Mouse (Mus musculus) CH12.LX (cell line): ENCODE results near the gene B3gnt2. TPM values are rescaled to one million over a fixed set of nuclear protein-coding genes. Genes with fewer than 3 reads are reported as not detected.

Experiments
- DNase-seq: peaks from one replicate; pipeline ENCODE4 v3.0.0-alpha.2; 2013; ENCODE audit errors: extremely low read depth
- H3K27ac ChIP-seq: 2 replicates; pipeline ENCODE4 v1.5.1; 2012; ENCODE audit warnings: low read depth, mild to moderate bottlenecking, control low read depth, moderate library complexity; ENCODE audit not compliant: insufficient read depth
- H3K27me3 ChIP-seq: replicated peaks from 2 replicates; pipeline ENCODE3; 2012; ENCODE audit warnings: inconsistent platforms
- H3K36me3 ChIP-seq, 2 experiments: replicated peaks in 1 of 2; 2 replicates each; pipeline versions ENCODE3 to v1.6.1; 2012; ENCODE audit warnings: inconsistent platforms in 1 of 2, low read length in 1 of 2, mild to moderate bottlenecking in 1 of 2, mixed read lengths in 1 of 2, moderate library complexity in 1 of 2; ENCODE audit not compliant: control insufficient read depth in 1 of 2, insufficient read depth in 1 of 2
- H3K4me1 ChIP-seq, 2 experiments: 2 replicates each; pipeline ENCODE4 v1.6.1; 2012; ENCODE audit warnings: inconsistent platforms in 1 of 2, moderate library complexity in 1 of 2; ENCODE audit not compliant: insufficient read depth in 2 of 2, control insufficient read depth in 1 of 2
- H3K4me2 ChIP-seq: 2 replicates; pipeline ENCODE4 v1.6.1; 2012; ENCODE audit warnings: low read depth, mild to moderate bottlenecking, control low read depth; ENCODE audit not compliant: poor library complexity, insufficient read depth, severe bottlenecking
- H3K4me3 ChIP-seq, 3 experiments: fragments of 150-350 bp in 1 of 3; sonication (generic) in 1 of 3; replicated peaks in 1 of 3; 2 replicates each; pipeline versions ENCODE3 to v1.5.1; 2011 to 2012; ENCODE audit warnings: low read depth in 2 of 3, low read length in 2 of 3, mild to moderate bottlenecking in 2 of 3, moderate library complexity in 2 of 3, control low read depth in 1 of 3, improper control_type of control experiment in 1 of 3, inconsistent platforms in 1 of 3, mixed read lengths in 1 of 3; ENCODE audit not compliant: poor library complexity in 1 of 3
- H3K79me2 ChIP-seq: replicated peaks from 2 replicates; pipeline ENCODE4 v1.6.1; 2012; ENCODE audit warnings: mild to moderate bottlenecking, moderate library complexity; ENCODE audit not compliant: control insufficient read depth, poor library complexity, insufficient read depth, severe bottlenecking; ENCODE audit errors: extremely low read depth
- H3K9ac ChIP-seq: 2 replicates; pipeline ENCODE4 v1.6.1; 2012; ENCODE audit warnings: low read depth, mild to moderate bottlenecking, control low read depth, moderate library complexity; ENCODE audit not compliant: insufficient read depth
- H3K9me3 ChIP-seq: replicated peaks from 2 replicates; pipeline ENCODE3; 2012; ENCODE audit warnings: low read length, inconsistent platforms, mixed read lengths
- CHD1 ChIP-seq: IDR thresholded peaks from 2 replicates; pipeline ENCODE4 v1.6.1; 2012; ENCODE audit warnings: low read depth, low read length, improper control_type of control experiment, inconsistent platforms
- CHD2 ChIP-seq: IDR thresholded peaks from 2 replicates; pipeline ENCODE4 v1.6.1; 2011; ENCODE audit warnings: low read length, improper control_type of control experiment
- CTCF ChIP-seq, 2 experiments: IDR thresholded peaks in 1 of 2; conservative IDR thresholded peaks in 1 of 2; 2 replicates each; pipeline ENCODE4 v1.5.1; 2011 to 2012; ENCODE audit warnings: low read depth in 2 of 2, low read length in 2 of 2, improper control_type of control experiment in 1 of 2, inconsistent platforms in 1 of 2, mild to moderate bottlenecking in 1 of 2, moderate library complexity in 1 of 2
- E2F4 ChIP-seq: IDR thresholded peaks from 2 replicates; pipeline ENCODE4 v1.6.1; 2011; ENCODE audit warnings: low read depth, low read length, improper control_type of control experiment; ENCODE audit not compliant: insufficient replicate concordance
- ELF1 ChIP-seq: IDR thresholded peaks from 2 replicates; pipeline ENCODE4 v1.6.1; 2014; ENCODE audit warnings: low read depth, mild to moderate bottlenecking, inconsistent platforms, low read length, improper control_type of control experiment
- EP300 ChIP-seq: IDR thresholded peaks from 2 replicates; pipeline ENCODE4 v1.6.1; 2011; ENCODE audit warnings: low read length, improper control_type of control experiment
- ETS1 ChIP-seq: conservative IDR thresholded peaks from 2 replicates; pipeline ENCODE4 v1.6.1; 2012; ENCODE audit warnings: low read depth, mild to moderate bottlenecking, inconsistent platforms, low read length, improper control_type of control experiment, moderate library complexity
- HCFC1 ChIP-seq: IDR thresholded peaks from 2 replicates; pipeline ENCODE4 v1.6.1; 2012; ENCODE audit warnings: low read depth, mild to moderate bottlenecking, inconsistent platforms, low read length, improper control_type of control experiment
- IRF4 ChIP-seq: IDR thresholded peaks from 2 replicates; pipeline ENCODE4 v1.6.1; 2014; ENCODE audit warnings: low read depth, mild to moderate bottlenecking, inconsistent platforms, low read length, improper control_type of control experiment
- KAT2A ChIP-seq: IDR thresholded peaks from 2 replicates; pipeline ENCODE4 v1.6.1; 2012; ENCODE audit warnings: low read length, improper control_type of control experiment, inconsistent platforms; ENCODE audit not compliant: insufficient replicate concordance
- MAZ ChIP-seq: IDR thresholded peaks from 2 replicates; pipeline ENCODE4 v1.6.1; 2012; ENCODE audit warnings: low read depth, mild to moderate bottlenecking, inconsistent platforms, low read length, improper control_type of control experiment, moderate library complexity
- MEF2A ChIP-seq: IDR thresholded peaks from 2 replicates; pipeline ENCODE4 v1.6.1; 2014; ENCODE audit warnings: low read depth, mild to moderate bottlenecking, inconsistent platforms, low read length, improper control_type of control experiment, borderline replicate concordance
- MXI1 ChIP-seq: IDR thresholded peaks from 2 replicates; pipeline ENCODE4 v1.6.1; 2011; ENCODE audit warnings: mild to moderate bottlenecking, low read depth, low read length, improper control_type of control experiment
- NELFE ChIP-seq: IDR thresholded peaks from 2 replicates; pipeline ENCODE4 v1.6.1; 2011; ENCODE audit warnings: low read depth, low read length, improper control_type of control experiment
- POLR2AphosphoS2 ChIP-seq: IDR thresholded peaks from 2 replicates; pipeline ENCODE4 v1.6.1; 2011; ENCODE audit warnings: low read depth, low read length, improper control_type of control experiment
- RAD21 ChIP-seq: IDR thresholded peaks from 2 replicates; pipeline ENCODE4 v1.6.1; 2011; ENCODE audit warnings: low read depth, mild to moderate bottlenecking, low read length, improper control_type of control experiment, moderate library complexity
- RCOR1 ChIP-seq: conservative IDR thresholded peaks from 2 replicates; pipeline ENCODE4 v1.6.1; 2012; ENCODE audit warnings: low read depth, mild to moderate bottlenecking, inconsistent platforms, low read length, improper control_type of control experiment
- SMC3 ChIP-seq: IDR thresholded peaks from 2 replicates; pipeline ENCODE4 v1.6.1; 2011; ENCODE audit warnings: low read depth, low read length, improper control_type of control experiment
- TCF12 ChIP-seq: IDR thresholded peaks from 2 replicates; pipeline ENCODE4 v1.6.1; 2014; ENCODE audit warnings: low read depth, mild to moderate bottlenecking, inconsistent platforms, low read length, improper control_type of control experiment
- UBTF ChIP-seq: IDR thresholded peaks from 2 replicates; pipeline ENCODE4 v1.6.1; 2012; ENCODE audit warnings: low read depth, mild to moderate bottlenecking, inconsistent platforms, low read length, improper control_type of control experiment, moderate library complexity
- ZC3H11A ChIP-seq: IDR thresholded peaks from 2 replicates; pipeline ENCODE4 v1.6.1; 2012; ENCODE audit warnings: low read depth, mild to moderate bottlenecking, inconsistent platforms, low read length, improper control_type of control experiment
- ZNF384 ChIP-seq: IDR thresholded peaks from 2 replicates; pipeline ENCODE4 v1.6.1; 2012; ENCODE audit warnings: low read depth, low read length, improper control_type of control experiment, inconsistent platforms
- dilution Hi-C: fragments of 300-500 bp; cut with MboI; formaldehyde crosslinking; loops from 2 replicates; pipeline ENCODE4 v1.14.3; 2020; ENCODE audit warnings: low sequenced_read_pairs; ENCODE audit not compliant: extremely low pct_unique_long_range_greater_than_20kb, extremely low pct_ligation_motif_present
- in situ Hi-C: fragments of 300-500 bp; cut with MboI; formaldehyde crosslinking; loops from 3 replicates; pipeline ENCODE4 v1.14.3; 2019; ENCODE audit warnings: low sequenced_read_pairs, low pct_ligation_motif_present, low pct_unique_long_range_greater_than_20kb, mixed read lengths
- polyA plus RNA-seq: library from polyadenylated mRNA; unstranded; fragments of >175 nt; gene quantifications from 2 replicates; pipeline ENCODE4 v1.2.1, GENCODE M21; 2012; ENCODE audit warnings: low read depth; ENCODE audit not compliant: insufficient read length
- total RNA-seq, 2 experiments: library from RNA; depleted of rRNA; stranded (reverse); fragments of 300-350 nt in 1 of 2; fragments of >200 nt in 1 of 2; gene quantifications; 2 replicates each; pipeline ENCODE4 v1.2.3; 2012 to 2014

The B3gnt2 gene
- total and polyA plus RNA-seq, 3 experiments = 74.6 to 96.0 (median 75.2) TPM

DNA sequence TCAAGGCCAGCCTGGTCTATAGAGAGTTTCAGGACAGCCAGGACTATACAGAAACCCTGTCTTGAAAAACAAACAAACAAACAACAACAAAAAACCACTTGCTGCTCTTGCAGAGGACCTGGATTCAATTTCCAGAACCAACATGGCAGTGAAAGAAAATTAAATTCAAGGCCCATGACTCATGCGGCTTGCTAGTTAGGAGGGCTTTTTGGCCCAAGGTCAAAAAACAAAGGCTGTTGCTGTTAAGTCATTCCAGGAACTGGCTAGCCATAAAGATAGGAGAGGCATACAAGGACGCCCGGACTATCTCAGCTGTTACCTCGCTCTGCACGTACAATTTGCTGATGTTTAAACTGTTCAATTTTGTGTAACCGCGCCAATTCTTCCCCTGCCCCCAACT lies 142.7 kb downstream of the B3gnt2 start:
- peaks cover 0 to 17% of the 10 kb centered on the region in 2 experiments; a peak in 2 of 4 replicates for H3K4me1 ChIP-seq
- no peak for TF ChIP-seq KAT2A
- TF ChIP-seq TCF12 = no peak
- TF ChIP-seq HCFC1 = no peak
- no peak for TF ChIP-seq SMC3
- TF ChIP-seq NELFE = no peak
- TF ChIP-seq RCOR1 = no peak
- no peak for TF ChIP-seq CHD2
- no peak for TF ChIP-seq CHD1
- no peak for TF ChIP-seq MEF2A
- TF ChIP-seq CTCF (conservative IDR thresholded peaks at IDR 0.05 in 1 of 2, IDR thresholded peaks at IDR 0.05 in 1 of 2; ENCODE audit: low read depth in 2 of 2, low read length in 2 of 2) = no peak
- TF ChIP-seq ETS1 = no peak
- TF ChIP-seq UBTF = no peak
- no peak for TF ChIP-seq POLR2AphosphoS2
- TF ChIP-seq ELF1 = no peak
- TF ChIP-seq E2F4 = no peak
- TF ChIP-seq MAZ = no peak
- no peak for TF ChIP-seq MXI1
- no peak for TF ChIP-seq ZC3H11A
- TF ChIP-seq, all 38 proteins: peak for 0
- no peak overlapping the region for H3K27ac ChIP-seq
- no peak overlapping the region for H3K9ac ChIP-seq
- H3K4me3 ChIP-seq = no peak overlapping the region
- dilution Hi-C loops (no loop called here), in situ Hi-C loops (no loop called here)
- H3K79me2 ChIP-seq = no peaks in the 10 kb centered on the region
- peaks cover 9% of the 10 kb centered on the region for H3K9me3 ChIP-seq
- no peak for DNase-seq
- no peaks in the 10 kb centered on the region for H3K27me3 ChIP-seq
- H3K4me2 ChIP-seq = no peak overlapping the region
- no peaks in the 10 kb centered on the region for H3K36me3 ChIP-seq

GRCm38 (mm10) chr11:22711327-22711726 lies 149.4 kb downstream of the B3gnt2 start:
- H3K9me3 ChIP-seq = no peaks in the 10 kb centered on the region
- in situ Hi-C loops (no loop called here), dilution Hi-C loops (no loop called here)
- no peaks in the 10 kb centered on the region for H3K27me3 ChIP-seq
- peaks cover 8 to 39% of the 10 kb centered on the region in 2 experiments for H3K4me1 ChIP-seq
- TF ChIP-seq EP300 (no peak), TCF12 (no peak), RAD21 (no peak), IRF4 (no peak), ETS1 (no peak), ZNF384 (no peak), UBTF (no peak), MXI1 (no peak), ZC3H11A (no peak), MEF2A (no peak), E2F4 (no peak), CTCF (conservative IDR thresholded peaks at IDR 0.05 in 1 of 2, IDR thresholded peaks at IDR 0.05 in 1 of 2; ENCODE audit: low read depth in 2 of 2, low read length in 2 of 2) (no peak)
- H3K9ac ChIP-seq = no peak overlapping the region
- H3K27ac ChIP-seq = no peak overlapping the region
- no peaks in the 10 kb centered on the region for H3K79me2 ChIP-seq
- H3K36me3 ChIP-seq = no peaks in the 10 kb centered on the region
- no peak for DNase-seq
- H3K4me3 ChIP-seq = no peak overlapping the region
- no peak overlapping the region for H3K4me2 ChIP-seq
